Mouse (Mus musculus): ENCODE measurements around the gene Taf12. TPM values are rescaled to one million over a fixed set of nuclear protein-coding genes. Genes with fewer than 3 reads are reported as not detected.

Taf12 gene
- polyA plus RNA-seq, 2 experiments, result 24.5 to 48.7 TPM

DNA sequence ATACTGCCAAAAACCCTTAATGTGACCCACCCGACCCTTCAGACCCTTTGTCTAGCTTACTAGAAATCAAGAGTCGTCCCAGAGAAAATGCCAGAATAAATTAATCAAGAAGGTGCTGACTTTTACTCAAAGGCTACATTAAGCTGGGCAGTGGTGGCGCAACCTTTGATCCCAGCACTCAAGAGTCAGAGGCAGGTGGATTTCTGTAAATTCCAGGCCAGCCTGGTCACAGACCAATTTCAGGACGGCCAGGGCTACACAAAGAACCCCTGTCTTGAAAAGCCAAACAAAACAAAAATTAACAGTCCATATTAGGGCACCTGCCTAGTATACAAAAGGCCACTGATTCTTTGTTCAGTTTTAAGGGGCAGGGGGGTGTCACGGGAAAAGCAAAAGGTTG, 52.3 kb downstream of the Taf12 start:
- TF ChIP-seq CTCF (IDR thresholded peaks at IDR 0.05; ENCODE audit: low read depth) (no peak), EP300 (IDR thresholded peaks at IDR 0.05; ENCODE audit: low read depth) (no peak)
- peaks cover 9 to 12% of the 10 kb centered on the region in 2 experiments for H3K4me1 ChIP-seq (replicated peaks; ENCODE audit: control insufficient read depth in 2 of 2, insufficient read depth in 2 of 2, low read length in 1 of 2)
- H3K27me3 ChIP-seq (ENCODE audit: control insufficient read depth, insufficient read depth, low read length), result no peaks in the 10 kb centered on the region
- no peak overlapping the region for H3K4me2 ChIP-seq (ENCODE audit: low read depth)
- WGBS (ENCODE audit: insufficient replicate concordance), result 75% methylated on average over 5 of the region's 5 CpGs
- H3K9ac ChIP-seq (replicated peaks), result no peak overlapping the region
- no peak for ATAC-seq (ENCODE audit: insufficient read depth)
- no peak for DNase-seq (ENCODE audit: low read depth in 3 of 3, low spot score in 3 of 3)
- peaks cover 2% of the 10 kb centered on the region for H3K36me3 ChIP-seq (replicated peaks; ENCODE audit: control insufficient read depth, insufficient read depth, low read depth)
- H3K4me3 ChIP-seq (ENCODE audit: insufficient read depth in 1 of 2, low read depth in 2 of 2, low read length in 2 of 2), result no peak overlapping the region
- no peaks in the 10 kb centered on the region for H3K9me3 ChIP-seq (ENCODE audit: control insufficient read depth, low read length)
- H3K27ac ChIP-seq, result no peak overlapping the region

DNA sequence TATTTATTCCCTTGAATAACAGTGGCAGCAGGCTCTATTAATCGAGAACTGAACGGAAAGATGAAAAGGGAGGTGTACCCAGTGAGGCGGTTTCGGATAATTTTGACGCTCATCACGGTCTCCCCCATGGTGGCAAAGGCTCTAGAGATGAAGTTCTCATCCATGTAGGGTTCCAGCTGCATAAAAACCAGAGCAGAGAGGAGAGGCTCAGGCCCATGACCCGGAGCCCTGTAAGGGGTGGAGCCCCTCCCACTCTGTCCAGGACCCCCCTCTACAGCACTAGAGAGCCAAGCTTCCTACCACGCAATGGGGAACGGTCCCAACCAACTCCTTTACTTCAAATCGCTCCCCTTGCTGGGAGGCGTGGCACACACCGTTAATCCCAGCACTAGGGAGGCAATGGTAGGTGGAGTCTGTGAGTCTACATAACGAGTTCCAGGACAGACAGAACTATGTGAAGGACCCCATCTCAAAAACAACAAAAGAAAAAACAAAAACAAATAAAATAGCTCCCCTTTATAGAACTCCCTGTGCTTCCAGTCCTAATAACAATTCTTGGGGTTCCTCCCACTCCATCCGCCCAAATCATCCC, 54.3 kb downstream of the Taf12 start:
- Histone ChIP-seq H3K4me3 (ENCODE audit: insufficient read depth in 1 of 2, low read depth in 2 of 2, low read length in 2 of 2) (peak overlapping the region; percentile 58 to 70), H3K4me1 (replicated peaks; ENCODE audit: control insufficient read depth in 2 of 2, insufficient read depth in 2 of 2, low read length in 1 of 2) (peaks cover 9 to 12% of the 10 kb centered on the region in 2 experiments), H3K36me3 (replicated peaks; ENCODE audit: control insufficient read depth, insufficient read depth, low read depth) (peaks cover 19% of the 10 kb centered on the region), H3K27me3 (ENCODE audit: control insufficient read depth, insufficient read depth, low read length) (no peaks in the 10 kb centered on the region), H3K27ac (peak overlapping the region; percentile 73), H3K9ac (replicated peaks) (peak overlapping the region; percentile 83), H3K4me2 (ENCODE audit: low read depth) (peak overlapping the region; percentile 87), H3K9me3 (ENCODE audit: control insufficient read depth, low read length) (no peaks in the 10 kb centered on the region)
- 49% methylated on average over 14 of the region's 14 CpGs for WGBS (ENCODE audit: insufficient replicate concordance)
- TF ChIP-seq CTCF (IDR thresholded peaks at IDR 0.05; ENCODE audit: low read depth) (no peak), EP300 (IDR thresholded peaks at IDR 0.05; ENCODE audit: low read depth) (no peak)
- ATAC-seq (ENCODE audit: insufficient read depth) (no peak), DNase-seq (ENCODE audit: low read depth in 3 of 3, low spot score in 3 of 3) (no peak)

DNA sequence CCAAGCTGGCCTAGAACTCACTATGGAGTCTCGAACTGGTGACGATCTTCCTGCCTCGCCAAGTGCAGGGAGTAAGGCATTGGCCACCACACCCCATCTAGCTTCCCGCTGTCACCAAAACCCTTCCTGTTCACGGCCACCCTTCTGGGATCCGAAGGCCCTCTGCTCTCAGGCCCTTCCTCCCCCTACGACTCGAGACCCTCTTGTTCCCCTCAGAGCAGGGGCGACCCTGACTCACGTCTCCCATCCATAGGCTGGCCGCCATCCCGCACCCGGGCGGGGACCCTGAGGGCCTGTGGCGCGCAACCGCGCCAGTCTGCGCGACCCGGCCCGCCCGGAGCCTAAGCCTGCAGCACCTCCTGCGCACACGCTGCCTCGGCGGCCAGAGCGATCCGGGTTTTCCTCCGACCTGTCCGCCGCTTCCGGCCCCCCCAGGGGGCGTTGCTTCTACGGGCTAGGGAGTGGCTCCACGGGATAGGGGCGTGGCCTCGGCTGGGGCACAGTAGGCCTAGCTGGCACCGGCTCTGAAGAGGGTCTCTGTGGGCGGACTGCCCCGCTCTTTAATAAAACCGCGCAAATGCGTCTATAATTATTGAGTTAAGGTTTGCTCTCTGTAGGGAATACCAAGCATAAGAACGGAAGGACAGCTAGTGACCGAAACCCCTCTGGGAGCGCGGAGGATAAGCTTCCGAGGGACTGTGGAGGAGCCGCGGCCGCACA, 55.1 kb downstream of the Taf12 start, which contains the start of gene Trnau1ap:
Gene Trnau1ap (minus strand): TSS at position 424 of the 720 bp plus-strand sequence.
- peaks cover 27% of the 10 kb centered on the region for H3K36me3 ChIP-seq (replicated peaks; ENCODE audit: control insufficient read depth, insufficient read depth, low read depth)
- peak; percentile 47 for TF ChIP-seq CTCF (IDR thresholded peaks at IDR 0.05; ENCODE audit: low read depth)
- TF ChIP-seq EP300 (IDR thresholded peaks at IDR 0.05; ENCODE audit: low read depth), result no peak; the same call in 1 of the 2 replicates

DNA sequence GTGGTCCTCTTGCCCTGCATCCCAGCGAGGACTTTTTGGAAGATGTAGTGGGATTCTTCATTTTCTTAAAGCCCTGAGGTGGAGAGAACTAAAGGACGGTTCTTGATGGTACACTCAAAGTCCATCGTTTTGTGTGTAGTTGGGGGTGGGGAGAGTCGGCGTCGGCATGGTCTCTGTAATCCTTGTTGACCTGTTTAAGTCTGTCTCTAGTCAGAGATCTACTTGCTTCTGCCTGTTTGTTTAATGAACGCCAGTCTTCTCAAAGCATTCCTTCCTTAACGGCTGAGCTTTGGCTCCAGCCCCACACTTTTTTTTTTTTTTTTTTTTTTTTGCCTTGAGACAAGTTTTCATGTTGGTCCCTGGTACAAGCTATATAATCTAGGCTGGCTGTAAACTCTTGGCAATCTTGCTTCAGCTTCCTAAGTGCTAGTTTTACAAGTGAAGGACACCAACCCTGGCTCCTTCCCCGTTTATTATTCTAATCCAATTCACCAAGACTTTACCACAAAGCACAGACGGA, 55.7 kb downstream of the Taf12 start:
- DNase-seq (ENCODE audit: low read depth in 3 of 3, low spot score in 3 of 3), result no peak
- Histone ChIP-seq H3K4me2 (ENCODE audit: low read depth) (peak overlapping the region; percentile 87), H3K4me3 (ENCODE audit: insufficient read depth in 1 of 2, low read depth in 2 of 2, low read length in 2 of 2) (peak overlapping the region; percentile 58 to 70), H3K4me1 (replicated peaks; ENCODE audit: control insufficient read depth in 2 of 2, insufficient read depth in 2 of 2, low read length in 1 of 2) (peaks cover 9 to 12% of the 10 kb centered on the region in 2 experiments), H3K36me3 (replicated peaks; ENCODE audit: control insufficient read depth, insufficient read depth, low read depth) (peaks cover 32% of the 10 kb centered on the region), H3K27me3 (ENCODE audit: control insufficient read depth, insufficient read depth, low read length) (no peaks in the 10 kb centered on the region), H3K9me3 (ENCODE audit: control insufficient read depth, low read length) (no peaks in the 10 kb centered on the region), H3K9ac (replicated peaks) (peak overlapping the region; percentile 68), H3K27ac (peak overlapping the region; percentile 12; the same call in 1 of the 2 replicates)
- peak; percentile 17; the same call in 1 of the 2 replicates for ATAC-seq (ENCODE audit: insufficient read depth)
- TF ChIP-seq EP300 (IDR thresholded peaks at IDR 0.05; ENCODE audit: low read depth) (no peak), CTCF (IDR thresholded peaks at IDR 0.05; ENCODE audit: low read depth) (no peak)
- 18% methylated on average over 10 of the region's 10 CpGs for WGBS (ENCODE audit: insufficient replicate concordance)

More for the DNA sequence above, 55.1 kb downstream of the Taf12 start, which contains the start of gene Trnau1ap:
- Histone ChIP-seq H3K9me3 (ENCODE audit: control insufficient read depth, low read length) (no peaks in the 10 kb centered on the region), H3K27me3 (ENCODE audit: control insufficient read depth, insufficient read depth, low read length) (no peaks in the 10 kb centered on the region), H3K9ac (replicated peaks) (peak within 1 kb of the TSS; percentile 83), H3K4me3 (ENCODE audit: insufficient read depth in 1 of 2, low read depth in 2 of 2, low read length in 2 of 2) (peak within 1 kb of the TSS; percentile 58 to 70), H3K4me2 (ENCODE audit: low read depth) (peak within 1 kb of the TSS; percentile 87), H3K4me1 (replicated peaks; ENCODE audit: control insufficient read depth in 2 of 2, insufficient read depth in 2 of 2, low read length in 1 of 2) (peaks cover 9 to 12% of the 10 kb centered on the region in 2 experiments), H3K27ac (peak within 1 kb of the TSS; percentile 73)
- peak; percentile 94 for ATAC-seq (ENCODE audit: insufficient read depth)
- DNase-seq (ENCODE audit: low read depth in 3 of 3, low spot score in 3 of 3), result peak; percentile 85 to 89 (median 86)
- WGBS (ENCODE audit: insufficient replicate concordance), result 1% methylated on average over 52 of the region's 52 CpGs

DNA sequence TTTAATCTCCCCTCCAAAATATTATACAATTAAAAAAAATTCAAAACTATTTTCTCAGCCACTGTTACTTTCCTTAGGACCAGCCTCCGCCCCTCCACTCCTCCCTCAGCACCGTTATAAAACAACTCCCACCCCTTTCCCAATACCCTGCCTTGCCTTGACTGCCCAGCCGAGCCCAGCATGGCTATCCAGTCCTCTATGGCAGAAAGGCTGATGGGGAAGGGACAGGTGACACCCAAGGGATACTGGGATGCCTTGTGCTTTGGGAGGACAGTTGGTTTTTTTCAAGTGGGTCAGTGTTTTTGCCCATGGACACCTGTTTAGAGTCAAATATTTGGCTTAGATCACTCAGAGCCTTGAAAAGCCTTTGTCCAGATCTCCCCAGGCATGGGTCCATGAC, 57.8 kb downstream of the Taf12 start:
- Histone ChIP-seq H3K9me3 (ENCODE audit: control insufficient read depth, low read length) (no peaks in the 10 kb centered on the region), H3K4me2 (ENCODE audit: low read depth) (no peak overlapping the region), H3K27me3 (ENCODE audit: control insufficient read depth, insufficient read depth, low read length) (no peaks in the 10 kb centered on the region), H3K36me3 (replicated peaks; ENCODE audit: control insufficient read depth, insufficient read depth, low read depth) (peaks cover 50% of the 10 kb centered on the region), H3K27ac (no peak overlapping the region), H3K4me1 (replicated peaks; ENCODE audit: control insufficient read depth in 2 of 2, insufficient read depth in 2 of 2, low read length in 1 of 2) (peaks cover 9 to 12% of the 10 kb centered on the region in 2 experiments), H3K9ac (replicated peaks) (no peak overlapping the region), H3K4me3 (ENCODE audit: insufficient read depth in 1 of 2, low read depth in 2 of 2, low read length in 2 of 2) (no peak overlapping the region)
- WGBS (ENCODE audit: insufficient replicate concordance), result 72% methylated on average over 3 of the region's 3 CpGs
- TF ChIP-seq CTCF (IDR thresholded peaks at IDR 0.05; ENCODE audit: low read depth) (no peak), EP300 (IDR thresholded peaks at IDR 0.05; ENCODE audit: low read depth) (no peak)
- DNase-seq (ENCODE audit: low read depth in 3 of 3, low spot score in 3 of 3) (no peak), ATAC-seq (ENCODE audit: insufficient read depth) (no peak)

Data from liver, embryonic 14.5 days (tissue).